In genomic region chr17:42029452-42029851, GRCm38 (mm10) we compare ENCODE assay signal across 23 mouse cellular contexts.
A peak's percentile ranks its signal among the peaks of the same experiment; 100 is the strongest.
DNase-seq lines count a peak whose midpoint lies in the region; ATAC-seq and TF ChIP-seq lines count a peak whose summit lies in the region.
"Had no signal": no experiment of that assay in that cellular context is flagged by ENCODE, and none has a peak within 500 bp of the region (broad histone marks: within the 10 kb centered on the region; RNA-seq: fewer than 3 reads in every experiment).

No protein-coding gene starts in this region.

- no peaks in the 10 kb centered on the region for H3K27me3 ChIP-seq in forebrain, embryonic 13.5 days
- H3K27me3 ChIP-seq in forebrain, embryonic 10.5 days (ENCODE audit: poor library complexity, severe bottlenecking) = no peaks in the 10 kb centered on the region
- no peaks in the 10 kb centered on the region for H3K27me3 ChIP-seq in midbrain, embryonic 13.5 days
- no peaks in the 10 kb centered on the region for H3K27me3 ChIP-seq in midbrain, embryonic 15.5 days (replicated peaks)
- no peaks in the 10 kb centered on the region for H3K27me3 ChIP-seq in midbrain, postnatal 0 days (ENCODE audit: insufficient read depth, low read length)
- H3K27me3 ChIP-seq: embryonic facial prominence, embryonic 12.5 days; hindbrain, embryonic 15.5 days; neural tube, embryonic 13.5 days; Patski had no signal

- no peaks in the 10 kb centered on the region for H3K4me1 ChIP-seq in forebrain, embryonic 13.5 days
- no peaks in the 10 kb centered on the region for H3K4me1 ChIP-seq in forebrain, embryonic 10.5 days
- no peaks in the 10 kb centered on the region for H3K4me1 ChIP-seq in midbrain, embryonic 13.5 days (replicated peaks)
- no peaks in the 10 kb centered on the region for H3K4me1 ChIP-seq in midbrain, embryonic 15.5 days
- no peaks in the 10 kb centered on the region for H3K4me1 ChIP-seq in midbrain, postnatal 0 days (ENCODE audit: insufficient read depth, low read length)
- H3K4me1 ChIP-seq: embryonic facial prominence, embryonic 12.5 days; hindbrain, embryonic 15.5 days; neural tube, embryonic 13.5 days had no signal

- peak; percentile 4 for DNase-seq in cerebellum, adult 9-10 months
- DNase-seq in cerebellum, adult 8-10 months = no peak
- no peak for DNase-seq in forebrain, embryonic 10.5 days (ENCODE audit: extremely low spot score, low spot score)
- DNase-seq in midbrain, postnatal 0 days (ENCODE audit: low spot score) = peak; percentile 44
- no peak for DNase-seq in B cell, adult 2 months
- DNase-seq: adrenal gland, adult 8-10 months; heart, postnatal 10 days; kidney, adult 18-20 months; kidney, postnatal 10 days; layer of hippocampus, postnatal 36 days; lung, adult 18-20 months; lung, postnatal 14 days; thymus, postnatal 14 days had no signal

- H3K4me3 ChIP-seq in forebrain, embryonic 13.5 days = no peak overlapping the region
- no peak overlapping the region for H3K4me3 ChIP-seq in forebrain, embryonic 10.5 days
- H3K4me3 ChIP-seq in midbrain, embryonic 13.5 days (replicated peaks) = no peak overlapping the region
- no peak overlapping the region for H3K4me3 ChIP-seq in midbrain, embryonic 15.5 days
- no peak overlapping the region for H3K4me3 ChIP-seq in midbrain, postnatal 0 days (ENCODE audit: low read depth, low read length)
- H3K4me3 ChIP-seq: embryonic facial prominence, embryonic 12.5 days; hindbrain, embryonic 15.5 days; neural tube, embryonic 13.5 days had no signal

- H3K4me2 ChIP-seq in forebrain, embryonic 13.5 days = no peak overlapping the region
- H3K4me2 ChIP-seq in midbrain, embryonic 13.5 days (replicated peaks) = no peak overlapping the region
- H3K4me2 ChIP-seq in midbrain, embryonic 15.5 days = no peak overlapping the region
- no peak overlapping the region for H3K4me2 ChIP-seq in midbrain, postnatal 0 days (ENCODE audit: low read depth, low read length, poor library complexity, severe bottlenecking)
- H3K4me2 ChIP-seq: embryonic facial prominence, embryonic 12.5 days; heart, embryonic 11.5 days; hindbrain, embryonic 15.5 days; liver, embryonic 11.5 days; neural tube, embryonic 13.5 days had no signal

- H3K9ac ChIP-seq in forebrain, embryonic 13.5 days = no peak overlapping the region
- H3K9ac ChIP-seq in midbrain, embryonic 13.5 days (replicated peaks) = no peak overlapping the region
- H3K9ac ChIP-seq in midbrain, embryonic 15.5 days = no peak overlapping the region
- no peak overlapping the region for H3K9ac ChIP-seq in midbrain, postnatal 0 days (replicated peaks; ENCODE audit: low read length, poor library complexity, severe bottlenecking)
- H3K9ac ChIP-seq: embryonic facial prominence, embryonic 12.5 days; hindbrain, embryonic 15.5 days; neural tube, embryonic 13.5 days had no signal

- H3K36me3 ChIP-seq in forebrain, embryonic 13.5 days (ENCODE audit: poor library complexity, severe bottlenecking) = no peaks in the 10 kb centered on the region
- no peaks in the 10 kb centered on the region for H3K36me3 ChIP-seq in forebrain, embryonic 10.5 days (replicated peaks)
- H3K36me3 ChIP-seq in midbrain, embryonic 13.5 days = no peaks in the 10 kb centered on the region
- H3K36me3 ChIP-seq in midbrain, embryonic 15.5 days (replicated peaks) = no peaks in the 10 kb centered on the region
- no peaks in the 10 kb centered on the region for H3K36me3 ChIP-seq in midbrain, postnatal 0 days (ENCODE audit: insufficient read depth, low read length)
- H3K36me3 ChIP-seq: embryonic facial prominence, embryonic 12.5 days; hindbrain, embryonic 15.5 days; neural tube, embryonic 13.5 days had no signal

- 35% methylated on average over 3 of the region's 3 CpGs for WGBS in forebrain, embryonic 13.5 days
- 74% methylated on average over 3 of the region's 3 CpGs for WGBS in forebrain, embryonic 10.5 days
- 59% methylated on average over 3 of the region's 3 CpGs for WGBS in midbrain, embryonic 13.5 days
- 54% methylated on average over 3 of the region's 3 CpGs for WGBS in midbrain, embryonic 15.5 days
- WGBS in midbrain, postnatal 0 days = 53% methylated on average over 3 of the region's 3 CpGs

- peak; percentile 68; the same call in 1 of the 2 replicates for ATAC-seq in forebrain, embryonic 13.5 days
- ATAC-seq in midbrain, embryonic 13.5 days = 0 out of 2 replicates have a peak, but pooled peaks have one; percentile 56
- no peak for ATAC-seq in midbrain, embryonic 15.5 days (replicated peaks)
- ATAC-seq in midbrain, postnatal 0 days (ENCODE audit: low FRiP score) = no peak
- ATAC-seq: CD4-positive, CD25-positive, alpha-beta regulatory T cell, adult 4 months; Patski had no signal

- H3K9me3 ChIP-seq in forebrain, embryonic 13.5 days (replicated peaks) = no peaks in the 10 kb centered on the region
- no peaks in the 10 kb centered on the region for H3K9me3 ChIP-seq in forebrain, embryonic 10.5 days
- H3K9me3 ChIP-seq in midbrain, embryonic 13.5 days = no peaks in the 10 kb centered on the region
- no peaks in the 10 kb centered on the region for H3K9me3 ChIP-seq in midbrain, embryonic 15.5 days
- no peaks in the 10 kb centered on the region for H3K9me3 ChIP-seq in midbrain, postnatal 0 days (ENCODE audit: low read length)
- H3K9me3 ChIP-seq: embryonic facial prominence, embryonic 12.5 days; hindbrain, embryonic 15.5 days; neural tube, embryonic 13.5 days had no signal

- TF ChIP-seq CTCF in midbrain, postnatal 0 days (IDR thresholded peaks at IDR 0.05) = no peak

- H3K27ac ChIP-seq in forebrain, embryonic 13.5 days = no peak overlapping the region
- no peak overlapping the region for H3K27ac ChIP-seq in forebrain, embryonic 10.5 days
- no peak overlapping the region for H3K27ac ChIP-seq in midbrain, embryonic 13.5 days
- no peak overlapping the region for H3K27ac ChIP-seq in midbrain, embryonic 15.5 days
- no peak overlapping the region for H3K27ac ChIP-seq in midbrain, postnatal 0 days (ENCODE audit: low read depth, low read length)
- H3K27ac ChIP-seq: embryonic facial prominence, embryonic 12.5 days; hindbrain, embryonic 15.5 days; neural tube, embryonic 13.5 days had no signal

Comparison
In these comparisons a context has a peak if more than half of its experiments do, and no peak if none do; other contexts are left out.
1. DNase-seq: peak in cerebellum, adult 9-10 months (single experiment) and midbrain, postnatal 0 days (single experiment); none in cerebellum, adult 8-10 months (single experiment), forebrain, embryonic 10.5 days (single experiment) and B cell, adult 2 months (0 of 2).
2. ATAC-seq: peak in forebrain, embryonic 13.5 days (single experiment) and midbrain, embryonic 13.5 days (single experiment); none in midbrain, embryonic 15.5 days (single experiment) and midbrain, postnatal 0 days (single experiment).